Mouse (Mus musculus) heart, adult 9 months (tissue): ENCODE measurements around the gene Gria1.

Experiments
- DNase-seq, 2 experiments: peaks; one replicate each; pipeline ENCODE4 v3.0.0; 2022; ENCODE audit warnings: low spot score in 2 of 2

Gria1 gene

DNA sequence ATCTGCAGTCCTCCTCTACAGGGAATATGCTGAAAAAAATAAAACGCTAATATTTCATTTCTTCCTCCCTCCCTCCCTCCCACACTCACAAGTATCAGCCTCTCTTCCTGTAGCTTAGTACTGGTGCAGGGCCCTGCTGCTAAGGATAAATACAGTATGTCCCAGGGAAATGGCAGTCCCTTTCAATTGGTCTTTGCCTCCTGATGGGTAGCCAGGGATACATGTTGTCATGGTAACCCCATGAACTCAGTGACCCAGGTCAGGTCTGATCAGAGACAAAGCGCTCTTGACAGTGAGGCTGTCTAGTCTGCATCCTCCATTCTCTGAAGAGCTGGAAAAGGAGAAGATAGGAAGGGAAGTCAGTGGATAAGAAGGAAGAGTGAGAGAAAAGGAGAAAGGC lies 287.1 kb downstream of the Gria1 start:
- DNase-seq, result no peak

DNA sequence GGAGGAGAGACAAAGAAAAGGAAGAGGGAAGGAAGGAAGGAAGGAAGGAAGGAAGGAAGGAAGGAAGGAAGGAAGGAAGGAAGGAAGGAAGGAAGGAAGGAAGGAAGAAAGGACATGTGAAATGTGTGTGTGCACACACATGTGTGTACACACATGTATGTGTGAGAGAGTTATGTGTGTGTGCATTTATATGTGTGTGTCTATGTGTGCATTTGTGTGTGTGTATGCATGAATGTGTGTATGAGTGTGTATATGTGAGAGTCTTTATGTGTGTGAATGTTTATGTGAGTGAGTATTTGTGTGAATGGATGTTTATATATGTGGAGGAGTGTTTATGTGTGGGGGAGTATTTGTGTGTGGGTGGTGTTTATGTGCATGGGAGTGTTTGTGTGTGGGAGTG lies 287.5 kb downstream of the Gria1 start:
- DNase-seq, result no peak

GRCm38 (mm10) chr11:57303602-57304001 lies 292.4 kb downstream of the Gria1 start:
- no peak for DNase-seq

DNA sequence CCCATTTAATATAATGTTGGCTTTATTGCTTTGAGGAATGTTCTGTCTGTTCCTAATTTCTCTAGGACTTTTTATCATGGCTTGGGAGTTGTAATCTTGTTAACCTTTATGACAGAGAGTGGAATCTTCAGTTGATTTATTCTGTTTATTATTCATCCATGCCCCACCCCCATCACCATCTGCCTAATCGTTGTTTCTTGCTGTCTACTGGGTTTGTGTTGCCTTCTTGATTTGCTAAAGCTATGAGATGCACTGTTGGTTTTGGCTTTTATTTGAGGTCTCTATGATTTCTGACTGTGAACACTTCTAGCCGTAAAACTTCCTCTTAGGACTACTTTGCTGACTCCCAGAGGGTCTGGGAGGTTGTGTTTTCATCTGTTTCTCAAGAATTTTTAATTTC lies 294.9 kb downstream of the Gria1 start:
- DNase-seq, result no peak

- peak in 1 of 2 experiments; percentile 2 for DNase-seq
These were observed 295.7 kb downstream of the Gria1 start for GRCm38 (mm10) chr11:57306892-57307291.

- DNase-seq, result no peak
These were observed 305.9 kb downstream of the Gria1 start for GRCm38 (mm10) chr11:57317063-57317462.

GRCm38 (mm10) chr11:57317478-57317877 lies 306.3 kb downstream of the Gria1 start:
- DNase-seq, result no peak

DNA sequence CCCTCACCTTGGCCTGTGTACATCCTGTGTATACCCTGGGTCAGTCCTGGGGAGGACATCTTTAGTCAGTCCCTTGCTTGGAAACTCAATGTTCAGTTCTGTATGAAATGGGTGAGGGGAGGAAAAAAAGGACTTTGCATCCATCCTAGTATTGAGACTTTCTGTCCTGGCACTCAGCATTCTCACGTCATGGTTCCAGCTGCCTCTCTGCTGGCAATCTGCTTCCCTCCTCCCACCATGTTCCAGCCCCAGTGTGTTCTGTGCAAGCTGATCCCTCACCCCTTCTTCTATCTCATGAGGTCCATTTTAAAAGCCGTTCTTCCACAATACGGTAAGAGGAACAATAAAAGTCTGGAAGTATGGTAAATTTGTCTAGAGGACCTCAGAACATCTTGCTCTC lies 308.2 kb downstream of the Gria1 start:
- DNase-seq, result no peak

DNA sequence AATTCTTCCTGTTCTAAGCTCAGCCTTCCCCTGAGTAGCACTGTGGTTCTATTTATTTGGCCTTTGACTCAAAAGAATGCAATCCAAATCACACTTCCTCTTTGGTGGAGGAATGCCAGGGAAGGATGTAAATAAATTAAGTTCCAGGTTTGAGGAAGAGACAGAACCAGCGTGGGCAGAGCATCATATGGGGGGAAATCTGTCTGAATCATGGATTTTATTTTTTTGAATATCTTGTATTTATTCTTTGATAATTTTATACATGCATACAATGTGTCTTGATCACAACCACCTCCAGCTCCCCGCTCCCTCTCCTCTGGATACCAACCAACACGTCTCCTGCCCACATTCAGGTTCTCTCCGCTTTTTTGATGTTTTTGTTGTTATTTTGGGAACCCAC lies 312.9 kb downstream of the Gria1 start:
- no peak for DNase-seq
